Mouse (Mus musculus): ENCODE data around the gene Kcnip3. TPM values are rescaled to one million over a fixed set of nuclear protein-coding genes. Genes with fewer than 3 reads are reported as not detected.

Gene Kcnip3
- total and polyA plus RNA-seq, 2 experiments, result 0.09 to 0.45 TPM

- no peak for DNase-seq (ENCODE audit: extremely low read depth, low read depth, low spot score)
- no peaks in the 10 kb centered on the region for H3K79me2 ChIP-seq (ENCODE audit: control insufficient read depth, insufficient read depth, low read length)
- no peak overlapping the region for H3K9ac ChIP-seq (ENCODE audit: low read depth, low read length)
- TF ChIP-seq POLR2A (IDR thresholded peaks at IDR 0.05; ENCODE audit: extremely low read depth, insufficient read depth, low read length) (no peak), CTCF (IDR thresholded peaks at IDR 0.05; ENCODE audit: low read depth, low read length) (no peak)
- WGBS, result 66% methylated on average over 5 of the region's 5 CpGs
- H3K36me3 ChIP-seq (ENCODE audit: control insufficient read depth, insufficient read depth, low read length), result no peaks in the 10 kb centered on the region
- H3K4me1 ChIP-seq (ENCODE audit: control insufficient read depth, insufficient read depth, low read length), result no peaks in the 10 kb centered on the region
- no peak overlapping the region for H3K4me3 ChIP-seq (ENCODE audit: insufficient read depth, low read depth, low read length)
- no peaks in the 10 kb centered on the region for H3K27me3 ChIP-seq (ENCODE audit: control insufficient read depth, insufficient read depth, low read length)
- H3K27ac ChIP-seq (replicated peaks; ENCODE audit: insufficient read depth, low read depth, low read length), result no peak overlapping the region
Observed at GRCm38 (mm10) chr2:127548342-127549074, 26.6 kb upstream of the Kcnip3 start.

GRCm38 (mm10) chr2:127541697-127542096 lies 19.8 kb upstream of the Kcnip3 start:
- no peaks in the 10 kb centered on the region for H3K4me1 ChIP-seq (ENCODE audit: control insufficient read depth, insufficient read depth, low read length)
- no peak overlapping the region for H3K4me3 ChIP-seq (ENCODE audit: insufficient read depth, low read depth, low read length)
- H3K9ac ChIP-seq (ENCODE audit: low read depth, low read length), result no peak overlapping the region
- peaks cover 8% of the 10 kb centered on the region; the same call in 1 of the 2 replicates for H3K27me3 ChIP-seq (ENCODE audit: control insufficient read depth, insufficient read depth, low read length)
- H3K79me2 ChIP-seq (ENCODE audit: control insufficient read depth, insufficient read depth, low read length), result no peaks in the 10 kb centered on the region
- H3K36me3 ChIP-seq (ENCODE audit: control insufficient read depth, insufficient read depth, low read length), result no peaks in the 10 kb centered on the region
- no peak overlapping the region for H3K27ac ChIP-seq (replicated peaks; ENCODE audit: insufficient read depth, low read depth, low read length)
- DNase-seq (ENCODE audit: extremely low read depth, low read depth, low spot score), result no peak
- no peak for TF ChIP-seq CTCF (IDR thresholded peaks at IDR 0.05; ENCODE audit: low read depth, low read length)
- TF ChIP-seq POLR2A (IDR thresholded peaks at IDR 0.05; ENCODE audit: extremely low read depth, insufficient read depth, low read length), result no peak
- WGBS, result 73% methylated on average over 2 of the region's 2 CpGs

- H3K4me1 ChIP-seq (ENCODE audit: control insufficient read depth, insufficient read depth, low read length), result no peaks in the 10 kb centered on the region
- DNase-seq (ENCODE audit: extremely low read depth, low read depth, low spot score), result no peak
- H3K27me3 ChIP-seq (ENCODE audit: control insufficient read depth, insufficient read depth, low read length), result peaks cover 8% of the 10 kb centered on the region; the same call in 1 of the 2 replicates
- 9% methylated on average over 29 of the region's 29 CpGs for WGBS
- no peaks in the 10 kb centered on the region for H3K36me3 ChIP-seq (ENCODE audit: control insufficient read depth, insufficient read depth, low read length)
- H3K4me3 ChIP-seq (ENCODE audit: insufficient read depth, low read depth, low read length), result no peak within 1 kb of the TSS
- TF ChIP-seq CTCF (IDR thresholded peaks at IDR 0.05; ENCODE audit: low read depth, low read length) (no peak), POLR2A (IDR thresholded peaks at IDR 0.05; ENCODE audit: extremely low read depth, insufficient read depth, low read length) (no peak)
- H3K79me2 ChIP-seq (ENCODE audit: control insufficient read depth, insufficient read depth, low read length), result no peaks in the 10 kb centered on the region
- no peak within 1 kb of the TSS for H3K9ac ChIP-seq (ENCODE audit: low read depth, low read length)
- H3K27ac ChIP-seq (replicated peaks; ENCODE audit: insufficient read depth, low read depth, low read length), result no peak within 1 kb of the TSS
Observed at GRCm38 (mm10) chr2:127541185-127541584, 19.3 kb upstream of the Kcnip3 start, which contains the start of gene Prom2. Gene Prom2, minus strand, starts transcription at chr2:127541467.

GRCm38 (mm10) chr2:127539494-127539893 lies 17.6 kb upstream of the Kcnip3 start:
- H3K79me2 ChIP-seq (ENCODE audit: control insufficient read depth, insufficient read depth, low read length), result no peaks in the 10 kb centered on the region
- no peak overlapping the region for H3K27ac ChIP-seq (replicated peaks; ENCODE audit: insufficient read depth, low read depth, low read length)
- 24% methylated on average over 4 of the region's 4 CpGs for WGBS
- no peak overlapping the region for H3K9ac ChIP-seq (ENCODE audit: low read depth, low read length)
- H3K27me3 ChIP-seq (ENCODE audit: control insufficient read depth, insufficient read depth, low read length), result peaks cover 8% of the 10 kb centered on the region; the same call in 1 of the 2 replicates
- H3K4me1 ChIP-seq (ENCODE audit: control insufficient read depth, insufficient read depth, low read length), result no peaks in the 10 kb centered on the region
- no peak for DNase-seq (ENCODE audit: extremely low read depth, low read depth, low spot score)
- no peaks in the 10 kb centered on the region for H3K36me3 ChIP-seq (ENCODE audit: control insufficient read depth, insufficient read depth, low read length)
- TF ChIP-seq CTCF (IDR thresholded peaks at IDR 0.05; ENCODE audit: low read depth, low read length) (peak; percentile 31; the same call in 1 of the 2 replicates), POLR2A (IDR thresholded peaks at IDR 0.05; ENCODE audit: extremely low read depth, insufficient read depth, low read length) (no peak)
- H3K4me3 ChIP-seq (ENCODE audit: insufficient read depth, low read depth, low read length), result no peak overlapping the region

- WGBS, result 64% methylated on average over 3 of the region's 3 CpGs
- Histone ChIP-seq H3K4me1 (ENCODE audit: control insufficient read depth, insufficient read depth, low read length) (no peaks in the 10 kb centered on the region), H3K27ac (replicated peaks; ENCODE audit: insufficient read depth, low read depth, low read length) (no peak overlapping the region), H3K79me2 (ENCODE audit: control insufficient read depth, insufficient read depth, low read length) (no peaks in the 10 kb centered on the region), H3K36me3 (ENCODE audit: control insufficient read depth, insufficient read depth, low read length) (no peaks in the 10 kb centered on the region), H3K27me3 (ENCODE audit: control insufficient read depth, insufficient read depth, low read length) (peaks cover 8% of the 10 kb centered on the region; the same call in 1 of the 2 replicates), H3K4me3 (ENCODE audit: insufficient read depth, low read depth, low read length) (no peak overlapping the region), H3K9ac (ENCODE audit: low read depth, low read length) (no peak overlapping the region)
- no peak for TF ChIP-seq POLR2A (IDR thresholded peaks at IDR 0.05; ENCODE audit: extremely low read depth, insufficient read depth, low read length)
- no peak for TF ChIP-seq CTCF (IDR thresholded peaks at IDR 0.05; ENCODE audit: low read depth, low read length)
- DNase-seq (ENCODE audit: extremely low read depth, low read depth, low spot score), result no peak
Observed at GRCm38 (mm10) chr2:127537548-127537947, 15.7 kb upstream of the Kcnip3 start.

- no peak overlapping the region for H3K9ac ChIP-seq (ENCODE audit: low read depth, low read length)
- 75% methylated on average over 9 of the region's 9 CpGs for WGBS
- H3K4me1 ChIP-seq (ENCODE audit: control insufficient read depth, insufficient read depth, low read length), result no peaks in the 10 kb centered on the region
- H3K79me2 ChIP-seq (ENCODE audit: control insufficient read depth, insufficient read depth, low read length), result no peaks in the 10 kb centered on the region
- H3K4me3 ChIP-seq (ENCODE audit: insufficient read depth, low read depth, low read length), result no peak overlapping the region
- no peaks in the 10 kb centered on the region for H3K36me3 ChIP-seq (ENCODE audit: control insufficient read depth, insufficient read depth, low read length)
- TF ChIP-seq POLR2A (IDR thresholded peaks at IDR 0.05; ENCODE audit: extremely low read depth, insufficient read depth, low read length) (no peak), CTCF (IDR thresholded peaks at IDR 0.05; ENCODE audit: low read depth, low read length) (no peak)
- H3K27ac ChIP-seq (replicated peaks; ENCODE audit: insufficient read depth, low read depth, low read length), result no peak overlapping the region
- no peak for DNase-seq (ENCODE audit: extremely low read depth, low read depth, low spot score)
- H3K27me3 ChIP-seq (ENCODE audit: control insufficient read depth, insufficient read depth, low read length), result no peaks in the 10 kb centered on the region
Observed at GRCm38 (mm10) chr2:127535363-127535762, 13.5 kb upstream of the Kcnip3 start.
